Mouse (Mus musculus) heart, adult 9 months (tissue): Measurements from ENCODE around the gene Gal3st2.
"Not testable (repeated sequence)": the region's sequence is repeated elsewhere in the genome, so short reads cannot be mapped to it uniquely, and the experiment has no call there.

Experiments
- DNase-seq, 2 experiments: peaks; one replicate each; pipeline ENCODE4 v3.0.0; 2022; ENCODE audit warnings: low spot score in 2 of 2

Gal3st2 gene

DNA sequence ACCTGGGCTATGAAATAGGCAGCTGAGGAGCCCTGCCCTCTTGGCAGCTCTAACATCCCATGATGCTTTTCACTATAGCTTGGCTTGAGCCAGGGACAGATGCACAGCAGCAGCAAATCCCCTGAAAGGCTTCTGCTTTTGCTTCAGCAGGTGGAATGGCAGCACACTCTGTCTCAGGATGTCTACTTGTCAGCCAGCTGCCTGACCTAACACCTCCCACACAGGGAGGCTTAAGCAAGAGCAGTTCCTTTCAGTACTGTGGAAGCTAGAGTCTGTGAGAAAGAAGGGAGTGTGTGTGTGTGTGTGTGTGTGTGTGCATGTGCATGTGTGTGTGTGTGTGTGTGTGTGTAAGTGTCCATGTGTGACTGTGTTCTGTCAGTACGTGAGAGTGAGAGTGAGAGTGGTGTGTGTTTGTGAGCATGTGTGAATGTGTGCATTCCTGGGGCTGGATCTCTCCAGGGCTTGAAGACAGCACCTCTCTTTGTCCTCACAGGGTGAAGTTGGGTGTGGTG, 10.5 kb downstream of the Gal3st2 start:
- DNase-seq = not testable (repeated sequence)

DNA sequence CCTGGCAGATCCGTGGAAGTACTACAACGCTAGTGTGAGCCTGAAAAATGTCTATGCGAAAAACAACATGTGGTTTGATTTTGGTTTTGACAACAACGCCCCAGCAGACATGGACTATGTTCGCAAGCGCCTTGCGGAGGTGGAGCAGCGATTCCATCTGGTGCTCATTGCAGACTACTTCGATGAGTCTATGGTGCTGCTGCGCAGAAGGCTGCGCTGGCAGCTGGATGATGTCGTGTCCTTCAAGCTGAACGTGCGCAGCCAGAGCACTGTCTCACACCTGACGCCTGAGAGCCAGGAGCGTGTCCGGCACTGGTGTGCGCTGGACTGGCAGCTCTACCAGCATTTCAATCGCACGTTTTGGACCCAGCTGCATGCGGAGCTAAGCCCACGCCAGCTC, 13.3 kb downstream of the Gal3st2 start:
- not testable (repeated sequence) for DNase-seq

DNA sequence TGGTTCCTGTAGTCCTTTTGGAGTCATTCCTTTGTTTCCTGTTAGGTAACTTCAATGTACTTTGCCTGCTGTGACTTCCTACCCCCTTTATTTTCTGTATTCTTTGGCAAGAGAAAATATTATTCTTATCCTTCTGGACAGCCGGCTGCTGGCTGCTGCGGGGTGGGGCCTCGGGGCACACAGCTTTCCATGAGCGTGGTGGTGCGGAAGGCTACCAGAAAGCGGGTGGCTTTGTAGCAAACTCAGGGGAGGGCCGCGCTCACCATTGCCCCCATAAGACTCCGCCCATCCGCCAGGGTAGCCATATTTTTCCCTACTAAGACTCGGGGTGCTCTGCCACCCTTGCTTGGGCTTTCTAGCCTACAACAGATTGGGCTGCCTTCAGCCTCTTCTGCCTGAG, 20.7 kb downstream of the Gal3st2 start:
- DNase-seq = not testable (repeated sequence)

DNA sequence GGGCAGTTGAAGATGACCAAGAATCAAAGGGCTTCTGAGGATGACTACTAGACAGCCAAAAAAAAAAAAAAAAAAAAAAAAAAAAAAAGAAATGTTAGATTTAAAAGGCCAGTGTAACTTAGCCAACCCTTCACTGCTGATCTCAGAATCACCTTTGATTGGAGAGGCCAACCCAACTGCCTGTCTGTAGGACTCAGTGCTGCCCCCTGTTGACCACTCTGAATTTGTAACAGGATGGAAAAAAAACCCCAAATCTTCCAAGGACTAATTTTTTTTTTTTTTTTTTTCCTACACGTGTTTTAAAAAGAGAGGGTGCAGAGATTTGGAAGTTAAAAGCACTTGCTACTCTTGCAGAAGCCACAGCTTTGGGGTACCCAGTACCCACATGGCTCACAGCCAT, 29.8 kb downstream of the Gal3st2 start:
- not testable (repeated sequence) for DNase-seq

DNA sequence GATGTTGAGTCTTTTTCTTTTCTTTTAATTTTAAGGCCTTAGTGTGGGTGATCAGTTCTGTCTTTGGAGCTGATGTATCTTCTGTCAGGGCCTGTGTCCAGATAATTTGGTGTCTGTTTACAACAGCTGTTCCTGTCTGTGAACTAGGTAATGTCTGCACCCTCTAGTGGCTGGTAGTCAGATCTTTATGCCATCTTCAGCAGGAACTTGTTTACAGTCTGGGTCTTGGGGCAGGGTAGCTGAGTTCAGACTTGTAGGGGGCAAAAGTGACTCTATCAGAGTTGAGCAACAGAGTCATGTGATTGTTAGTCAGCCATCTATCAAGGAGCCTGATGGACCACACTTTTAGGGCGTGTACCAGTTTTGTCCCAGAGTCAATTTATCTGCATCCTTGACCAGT, 36.3 kb downstream of the Gal3st2 start:
- not testable (repeated sequence) for DNase-seq

DNA sequence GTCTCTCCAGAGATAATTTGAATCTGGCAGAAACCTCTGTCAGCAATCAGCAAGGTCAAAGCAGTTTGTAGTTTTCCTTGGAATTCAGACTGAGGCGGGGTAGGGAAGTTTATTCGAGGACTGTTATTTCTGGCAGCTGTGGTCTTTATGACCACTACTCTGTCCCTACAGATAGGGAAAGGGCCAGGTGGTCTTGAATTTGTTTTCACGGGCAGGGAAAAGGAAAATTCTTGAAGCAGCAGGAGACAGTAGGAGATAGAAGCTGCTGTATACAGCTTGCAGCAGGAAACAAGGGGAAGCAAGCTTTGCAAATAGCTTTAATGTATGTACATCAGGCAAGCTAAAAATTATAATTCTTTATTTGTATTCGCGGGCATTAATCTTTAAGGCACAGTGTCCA, 40.2 kb downstream of the Gal3st2 start:
- DNase-seq = peak; percentile 34 to 40

DNA sequence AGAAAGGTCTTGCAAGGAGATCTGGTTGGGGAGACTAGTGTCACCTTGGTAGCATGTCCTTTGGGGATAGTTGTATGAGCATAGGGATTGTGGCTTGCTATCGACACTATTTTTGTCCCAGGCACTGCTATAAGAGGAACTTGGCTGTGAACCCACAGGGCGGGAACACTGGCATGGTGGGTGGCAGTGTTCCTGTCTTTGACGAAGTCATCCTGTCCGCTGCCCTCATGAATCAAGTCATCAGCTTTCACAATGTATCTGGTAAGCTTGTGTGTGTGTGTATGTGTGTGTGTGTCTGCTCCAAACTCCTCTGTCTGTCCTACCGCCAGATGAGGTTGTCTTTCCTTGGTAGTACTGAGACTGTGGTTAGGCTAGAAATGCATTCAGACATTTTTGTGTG, 45.6 kb downstream of the Gal3st2 start:
- not testable (repeated sequence) for DNase-seq

DNA sequence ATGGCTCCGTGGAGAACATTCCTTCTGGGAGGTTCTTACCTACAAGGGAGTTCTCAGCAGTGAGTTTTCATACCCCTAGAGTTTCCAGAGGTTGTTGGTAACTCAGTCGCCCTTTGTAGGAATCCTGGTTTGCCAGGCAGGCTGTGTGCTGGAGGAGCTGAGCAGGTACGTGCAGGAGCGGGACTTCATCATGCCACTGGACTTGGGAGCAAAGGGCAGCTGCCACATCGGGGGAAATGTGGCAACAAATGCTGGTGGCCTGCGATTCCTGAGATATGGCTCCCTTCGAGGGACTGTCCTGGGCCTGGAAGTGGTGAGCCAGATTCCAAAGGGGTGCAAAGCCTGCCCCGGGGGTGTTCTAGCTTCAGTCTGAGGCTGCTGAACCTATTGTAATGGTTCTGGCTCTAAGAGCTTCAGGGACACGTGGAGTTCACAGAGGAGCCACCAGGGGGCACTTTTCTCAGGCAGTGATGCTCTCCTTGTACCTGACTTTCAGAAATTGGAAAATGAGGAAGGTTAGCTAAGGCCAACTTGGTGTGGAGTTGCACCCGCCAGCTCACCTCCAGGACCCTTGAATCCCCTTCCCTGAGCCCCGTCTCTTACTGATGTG, 48.0 kb downstream of the Gal3st2 start:
- not testable (repeated sequence) for DNase-seq

DNA sequence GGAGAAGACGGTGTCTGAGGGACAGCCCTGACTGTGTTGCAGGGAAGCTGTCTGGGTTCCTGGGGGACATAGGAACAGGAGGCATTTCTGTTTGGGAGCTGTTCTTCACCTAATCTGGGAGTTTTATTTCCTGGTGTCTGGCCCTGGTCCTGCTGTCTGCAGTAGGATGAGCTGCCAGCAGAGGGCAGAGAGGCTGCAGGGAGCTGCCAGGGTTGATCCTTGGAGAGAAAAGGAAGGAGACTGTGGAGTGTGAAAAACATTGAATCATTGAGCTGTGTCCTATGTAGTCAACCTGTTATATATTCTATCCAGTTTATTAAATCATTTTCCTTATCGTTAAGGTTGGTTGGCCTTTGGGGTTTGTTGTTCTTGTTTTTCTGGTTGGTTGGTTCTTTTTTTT, 50.8 kb downstream of the Gal3st2 start:
- not testable (repeated sequence) for DNase-seq

DNA sequence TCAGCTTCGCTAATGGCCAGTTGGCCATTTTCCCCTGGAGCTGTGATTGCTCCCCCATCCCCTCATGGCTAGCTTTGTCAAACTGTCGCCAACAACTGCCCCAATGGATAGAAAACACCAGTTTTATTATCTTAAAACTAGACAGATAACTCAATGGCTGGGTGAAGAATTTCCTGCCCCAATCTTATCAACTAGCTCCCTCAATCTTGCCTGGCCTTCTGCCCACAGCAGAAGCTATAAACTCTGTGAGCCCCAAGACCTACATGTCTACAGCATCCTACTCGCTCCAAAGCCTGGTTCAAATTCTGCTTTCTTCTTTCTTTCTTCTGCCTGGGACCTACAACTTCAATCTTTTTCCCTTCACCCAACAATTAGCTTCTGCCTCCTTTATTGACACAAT, 56.1 kb downstream of the Gal3st2 start:
- DNase-seq = not testable (repeated sequence)

DNA sequence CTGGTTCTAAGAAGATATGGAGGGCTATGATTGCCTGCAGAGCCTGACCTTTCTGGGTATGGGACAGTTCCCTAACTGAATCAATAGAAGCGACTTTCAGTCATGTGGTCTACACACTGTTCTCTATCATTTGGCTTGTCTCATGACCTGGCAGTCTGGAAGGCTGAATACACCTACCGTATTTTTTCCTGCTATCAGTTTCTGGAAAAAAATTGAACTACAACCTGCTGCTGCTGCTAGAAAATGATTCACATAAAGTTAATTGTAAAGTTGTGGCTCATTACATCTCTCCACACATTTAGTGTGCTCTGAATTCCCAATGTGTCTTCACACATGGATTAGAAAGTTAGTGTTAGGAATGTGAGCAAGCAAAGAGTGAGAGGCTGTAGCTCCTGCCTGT, 56.9 kb downstream of the Gal3st2 start, which contains the start of gene Gal3st2b:
TSS of gene Gal3st2b (plus strand) at position 301 of the 400 bp plus-strand sequence.
- DNase-seq = not testable (repeated sequence)

DNA sequence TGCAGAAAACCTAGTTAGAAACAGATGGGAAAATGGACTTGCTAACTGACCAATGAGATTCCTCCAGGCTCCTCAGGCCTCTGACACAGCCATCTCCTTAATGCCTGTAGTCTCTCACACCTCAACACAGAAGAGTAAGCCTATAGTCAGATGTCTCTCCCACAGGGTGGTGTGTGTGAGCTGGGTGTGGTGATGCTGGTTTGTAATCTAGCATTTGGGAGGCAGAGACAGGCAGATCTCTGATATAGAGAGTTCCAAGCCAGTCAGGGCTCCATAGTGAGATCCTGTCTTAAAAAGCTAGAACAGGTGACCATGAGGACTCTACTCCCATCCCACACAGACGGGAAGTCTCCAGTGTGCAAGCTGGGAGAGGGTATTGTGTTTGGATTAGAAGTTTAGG, 57.7 kb downstream of the Gal3st2 start:
- DNase-seq = not testable (repeated sequence)

DNA sequence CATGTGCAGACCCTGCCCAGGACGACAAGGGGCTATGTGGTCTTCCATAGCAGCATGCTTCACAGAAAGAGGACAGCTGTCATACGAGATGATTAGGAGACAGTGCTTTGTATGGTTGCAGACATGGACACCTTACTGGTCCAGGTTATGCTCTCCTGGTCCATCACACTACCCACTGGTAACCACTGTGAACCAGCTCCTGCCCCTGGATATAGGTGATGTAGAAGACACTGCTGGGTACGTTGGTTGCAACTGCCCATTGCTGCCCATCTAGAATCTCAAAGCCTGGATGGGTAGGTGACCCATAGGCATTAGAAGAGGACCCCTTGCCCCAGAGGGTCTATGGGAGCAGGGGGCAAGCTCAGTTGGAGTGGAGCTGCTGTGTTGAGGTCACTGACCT, 58.2 kb downstream of the Gal3st2 start:
- not testable (repeated sequence) for DNase-seq

DNA sequence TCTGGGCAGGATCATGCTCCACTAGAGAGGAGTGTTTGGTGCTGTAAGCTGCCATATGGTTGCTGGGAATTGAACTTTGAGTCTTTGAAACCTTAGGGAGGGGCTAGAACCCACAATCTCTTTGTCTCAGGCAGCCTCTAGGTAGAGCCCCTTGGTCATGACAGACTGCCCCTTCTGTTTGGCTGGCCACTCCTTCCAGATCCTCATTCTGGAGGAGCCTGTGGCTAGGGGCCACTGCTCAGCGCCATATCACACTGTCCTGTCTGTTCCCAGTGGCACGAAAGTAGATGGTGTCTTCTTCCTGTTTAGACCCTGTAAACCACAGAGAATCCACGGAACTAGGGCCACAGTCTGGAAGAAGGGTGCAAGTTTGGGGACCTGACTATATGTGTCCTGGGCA, 61.5 kb downstream of the Gal3st2 start:
- not testable (repeated sequence) for DNase-seq

DNA sequence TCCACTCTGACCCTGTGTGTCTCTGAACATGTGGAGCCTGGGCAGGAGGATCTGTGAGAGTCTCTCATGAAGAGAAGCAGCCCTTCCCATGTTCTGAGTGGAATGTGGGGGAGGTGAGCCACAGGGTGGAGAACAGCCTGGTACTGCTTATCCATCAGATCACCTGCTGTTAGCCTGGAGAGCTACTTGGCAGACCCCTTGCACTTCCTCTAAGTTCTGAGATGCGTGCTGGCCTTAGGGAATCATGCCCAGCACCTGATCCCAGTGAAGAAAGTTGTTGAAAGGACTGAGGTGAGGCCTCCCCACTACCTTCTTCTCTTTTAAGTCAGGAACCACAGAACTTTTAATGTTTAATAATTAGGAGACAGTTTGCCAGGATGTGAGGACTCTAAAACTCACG, 62.0 kb downstream of the Gal3st2 start:
- not testable (repeated sequence) for DNase-seq
